Mouse (Mus musculus): Measurements from ENCODE around the gene Nxnl1.

- 0 out of 4 replicates have a peak, but pooled peaks of 1 of the 2 experiments have one; percentile 3 for TF ChIP-seq CTCF (conservative IDR thresholded peaks at IDR 0.05 in 1 of 2, IDR thresholded peaks at IDR 0.05 in 1 of 2; ENCODE audit: low read depth in 2 of 2, low read length in 2 of 2)
- no peak for TF ChIP-seq JUND (conservative IDR thresholded peaks at IDR 0.05; ENCODE audit: low read depth, low read length)
- TF ChIP-seq EP300 (IDR thresholded peaks at IDR 0.05; ENCODE audit: low read length) = no peak
- TF ChIP-seq ZMIZ1 (IDR thresholded peaks at IDR 0.05; ENCODE audit: low read depth, low read length) = no peak
- TF ChIP-seq UBTF (IDR thresholded peaks at IDR 0.05; ENCODE audit: low read depth, low read length) = no peak
- TF ChIP-seq POLR2A (IDR thresholded peaks at IDR 0.05; ENCODE audit: low read depth, low read length) = no peak
- no peak for TF ChIP-seq RCOR1 (conservative IDR thresholded peaks at IDR 0.05; ENCODE audit: low read depth, low read length)
- no peak for TF ChIP-seq MEF2A (IDR thresholded peaks at IDR 0.05; ENCODE audit: borderline replicate concordance, low read depth, low read length)
- no peak for TF ChIP-seq MAFK (IDR thresholded peaks at IDR 0.05; ENCODE audit: insufficient replicate concordance, low read length)
- no peak for TF ChIP-seq MYC (IDR thresholded peaks at IDR 0.05; ENCODE audit: low read depth, low read length)
- no peak for TF ChIP-seq ZKSCAN1 (IDR thresholded peaks at IDR 0.05; ENCODE audit: borderline replicate concordance, low read depth, low read length)
- no peak for TF ChIP-seq ZNF384 (IDR thresholded peaks at IDR 0.05; ENCODE audit: low read depth, low read length)
- no peak for TF ChIP-seq MAZ (IDR thresholded peaks at IDR 0.05; ENCODE audit: low read depth, low read length)
These were observed 24.6 kb upstream of the Nxnl1 start for GRCm38 (mm10) chr8:71591017-71591416.
